Mouse (Mus musculus) forebrain, postnatal 0 days (tissue): ENCODE data around the gene Nbea. TPM values are rescaled to one million over a fixed set of nuclear protein-coding genes. Genes with fewer than 3 reads are reported as not detected.

Experiments used
- ATAC-seq: fragments of 200-750 bp; cut with Nextera tagmentation; 2 replicates; pipeline ENCODE4 v1.8.0; 2017; ENCODE audit warnings: mild to moderate bottlenecking, moderate library complexity
- DNase-seq: peaks from one replicate; pipeline ENCODE4 v3.0.0-alpha.2; 2015
- H3K27ac ChIP-seq: fragments of 300-500 bp; sonication (generic); 2 replicates; pipeline ENCODE4 v1.5.1; 2014; ENCODE audit warnings: low read depth, mild to moderate bottlenecking, antibody characterized with exemption, low read length, moderate library complexity, mixed read lengths
- H3K27me3 ChIP-seq: fragments of 300-500 bp; sonication (generic); 2 replicates; pipeline ENCODE4 v1.6.1; 2014; ENCODE audit warnings: mild to moderate bottlenecking, low read length, mixed read lengths; ENCODE audit not compliant: insufficient read depth
- H3K36me3 ChIP-seq: fragments of 300-500 bp; sonication (generic); 2 replicates; pipeline ENCODE4 v1.6.1; 2014; ENCODE audit warnings: mild to moderate bottlenecking, moderate library complexity; ENCODE audit not compliant: insufficient read depth
- H3K4me1 ChIP-seq: fragments of 300-500 bp; sonication (generic); 2 replicates; pipeline ENCODE4 v1.6.1; 2014; ENCODE audit warnings: antibody characterized with exemption; ENCODE audit not compliant: insufficient read depth
- H3K4me2 ChIP-seq: fragments of 300-500 bp; sonication (generic); 2 replicates; pipeline ENCODE4 v1.6.1; 2014; ENCODE audit warnings: low read depth, mild to moderate bottlenecking, moderate library complexity
- H3K4me3 ChIP-seq: fragments of 300-500 bp; sonication (generic); 2 replicates; pipeline ENCODE4 v1.5.1; 2014; ENCODE audit warnings: low read depth, low read length, mixed read lengths
- H3K9ac ChIP-seq: fragments of 300-500 bp; sonication (generic); 2 replicates; pipeline ENCODE4 v1.6.1; 2014; ENCODE audit warnings: mild to moderate bottlenecking
- H3K9me3 ChIP-seq: fragments of 300-500 bp; sonication (generic); 2 replicates; pipeline ENCODE4 v1.6.1; 2016; ENCODE audit warnings: low read length
- CTCF ChIP-seq: sonication (generic); IDR thresholded peaks from 2 replicates; pipeline ENCODE4 v1.5.1; 2016; ENCODE audit warnings: antibody characterized with exemption, control low read depth, low read depth
- WGBS: fragments of 180-500 bp; shearing (Covaris S2); extraction: QIAGEN DNeasy Blood & Tissue Kit; methylation state at CpG from one replicate; pipeline ENCODE4 v1.1.7; 2014; 5-methylcytosine and 5-hydroxymethylcytosine counted together
- polyA plus RNA-seq: library from polyadenylated mRNA; unstranded; fragments of >200 nt; fragmentation: Nextera tagmentation; extraction: Ambion mirVana; gene quantifications from 2 replicates; pipeline ENCODE4 v1.2.1, GENCODE M21; 2015
- total RNA-seq: library from RNA; depleted of rRNA; stranded (reverse); fragments of >200 nt; gene quantifications from 2 replicates; pipeline ENCODE4 v1.2.3, GENCODE M21; 2014

Nbea gene
- total and polyA plus RNA-seq, 2 experiments from 2014 or later: 42.3 to 198 TPM

DNA sequence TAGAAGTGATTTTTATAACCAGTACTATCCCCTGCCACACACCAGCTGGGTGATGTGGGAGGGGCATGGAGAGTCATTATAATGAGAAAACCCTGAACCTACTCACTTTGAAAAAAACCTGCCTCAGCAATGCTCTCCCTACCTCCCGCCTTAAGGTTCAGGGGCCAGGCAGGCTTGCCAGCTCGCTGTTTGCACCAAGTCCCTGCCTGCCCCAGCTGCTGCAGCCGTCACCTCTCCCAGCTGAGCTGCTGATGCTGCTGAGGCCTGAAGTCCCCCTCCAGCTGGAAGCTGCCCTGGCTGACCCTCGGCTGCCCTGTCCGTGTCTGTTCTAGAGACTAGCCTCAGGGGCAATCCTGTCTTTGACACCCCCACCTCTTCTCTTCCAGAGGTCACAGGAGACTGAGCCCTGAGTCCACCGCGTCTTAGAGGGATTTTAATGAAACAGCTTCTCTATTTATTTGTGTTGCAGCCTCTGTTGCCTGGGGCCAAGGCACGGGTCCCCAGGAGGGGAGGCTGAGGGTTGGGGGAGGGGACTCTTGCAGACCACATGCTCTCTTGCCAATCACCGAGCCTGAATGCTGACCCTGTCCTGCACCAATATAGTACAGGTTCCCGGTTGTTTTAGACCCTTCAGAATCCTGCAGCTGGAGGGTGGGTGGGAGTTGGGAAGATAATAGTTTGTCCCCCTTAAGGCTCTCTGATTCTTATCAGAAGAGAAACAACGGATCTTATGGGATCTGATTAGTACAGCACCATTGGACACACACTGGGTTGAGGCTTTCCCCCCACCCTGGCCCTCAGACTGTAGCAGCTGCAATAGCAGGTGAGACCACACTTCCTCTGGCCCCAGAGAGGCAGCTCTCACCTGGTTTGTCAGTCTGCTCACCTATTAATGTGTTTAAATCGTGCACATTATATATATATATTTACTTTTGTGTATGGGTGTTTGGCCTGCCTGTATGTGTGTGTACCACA, 595.2 kb downstream of the Nbea start:
- Histone ChIP-seq H3K9ac (no peak overlapping the region; the same call in 1 of the 2 replicates), H3K4me3 (no peak overlapping the region), H3K36me3 (no peaks in the 10 kb centered on the region), H3K9me3 (no peaks in the 10 kb centered on the region), H3K4me2 (no peak overlapping the region), H3K27me3 (no peaks in the 10 kb centered on the region), H3K27ac (no peak overlapping the region), H3K4me1 (peaks cover 8% of the 10 kb centered on the region)
- WGBS: 14% methylated on average over 12 of the region's 12 CpGs
- ATAC-seq: peak; percentile 47
- DNase-seq: no peak
- no peak for TF ChIP-seq CTCF

DNA sequence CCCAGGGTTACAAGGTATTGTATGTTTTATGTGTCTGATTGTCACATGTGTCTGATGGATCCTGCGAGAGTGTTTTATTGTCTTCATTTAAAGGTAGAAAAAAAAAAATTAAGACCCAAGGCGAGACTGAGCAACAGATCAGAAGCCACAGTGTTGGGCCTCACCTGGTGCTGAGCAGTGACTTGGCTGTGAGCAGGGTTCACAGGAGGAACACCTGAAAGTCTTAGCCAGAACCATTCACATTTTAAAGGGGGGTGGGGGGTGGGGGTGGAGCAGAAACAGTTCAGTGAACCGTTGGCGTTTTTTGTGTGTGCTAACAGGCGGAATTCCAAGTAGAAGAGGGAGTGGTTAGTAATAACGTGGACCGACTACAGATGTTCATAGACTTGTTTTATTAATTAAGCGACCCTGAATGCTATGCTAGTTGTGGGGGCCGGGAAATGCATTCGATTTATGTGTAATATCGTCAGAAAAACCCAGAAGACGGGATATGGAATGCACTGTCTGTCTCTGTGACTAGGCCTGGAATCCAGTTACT, 596.0 kb downstream of the Nbea start:
- ATAC-seq: no peak
- no peak for DNase-seq

More for the DNA sequence above, 596.0 kb downstream of the Nbea start:
- no peak overlapping the region for H3K27ac ChIP-seq
- no peak for TF ChIP-seq CTCF
- no peak overlapping the region for H3K4me2 ChIP-seq
- 22% methylated on average over 12 of the region's 12 CpGs for WGBS
- H3K27me3 ChIP-seq: no peaks in the 10 kb centered on the region
- H3K4me1 ChIP-seq: peaks cover 8% of the 10 kb centered on the region
- no peak overlapping the region; the same call in 1 of the 2 replicates for H3K9ac ChIP-seq
- no peaks in the 10 kb centered on the region for H3K36me3 ChIP-seq
- H3K4me3 ChIP-seq: no peak overlapping the region
- H3K9me3 ChIP-seq: no peaks in the 10 kb centered on the region
